Mouse (Mus musculus) frontal cortex, postnatal 10 days (tissue): ENCODE results near the gene Hprt.
A peak's percentile ranks its signal among the peaks of the same experiment; 100 is the strongest.

Experiments
- DNase-seq, 2 experiments: peaks; one replicate each; pipeline ENCODE4 v3.0.0; 2022; ENCODE audit warnings: low spot score in 2 of 2, mixed read lengths in 1 of 2

Gene Hprt

DNA sequence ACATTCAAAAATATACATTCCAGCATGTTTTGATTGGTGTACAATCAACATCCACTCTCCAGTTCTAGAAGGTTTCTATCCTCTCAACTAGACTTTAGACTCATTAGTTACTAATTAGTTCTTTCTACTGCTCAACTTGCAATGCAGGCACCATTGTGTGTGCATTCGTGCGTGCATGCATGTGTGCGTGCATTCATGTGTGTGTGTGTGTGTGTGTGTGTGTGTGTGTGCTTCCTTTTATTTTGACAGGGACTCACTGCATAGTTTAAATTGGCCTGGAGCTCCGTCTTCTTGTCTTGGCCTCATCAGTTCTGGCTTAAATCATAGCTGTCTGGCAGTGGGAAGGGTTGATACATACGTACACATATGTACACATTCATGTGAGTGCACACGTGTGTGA is 53.1 kb downstream of the Hprt start:
- DNase-seq = no peak

DNA sequence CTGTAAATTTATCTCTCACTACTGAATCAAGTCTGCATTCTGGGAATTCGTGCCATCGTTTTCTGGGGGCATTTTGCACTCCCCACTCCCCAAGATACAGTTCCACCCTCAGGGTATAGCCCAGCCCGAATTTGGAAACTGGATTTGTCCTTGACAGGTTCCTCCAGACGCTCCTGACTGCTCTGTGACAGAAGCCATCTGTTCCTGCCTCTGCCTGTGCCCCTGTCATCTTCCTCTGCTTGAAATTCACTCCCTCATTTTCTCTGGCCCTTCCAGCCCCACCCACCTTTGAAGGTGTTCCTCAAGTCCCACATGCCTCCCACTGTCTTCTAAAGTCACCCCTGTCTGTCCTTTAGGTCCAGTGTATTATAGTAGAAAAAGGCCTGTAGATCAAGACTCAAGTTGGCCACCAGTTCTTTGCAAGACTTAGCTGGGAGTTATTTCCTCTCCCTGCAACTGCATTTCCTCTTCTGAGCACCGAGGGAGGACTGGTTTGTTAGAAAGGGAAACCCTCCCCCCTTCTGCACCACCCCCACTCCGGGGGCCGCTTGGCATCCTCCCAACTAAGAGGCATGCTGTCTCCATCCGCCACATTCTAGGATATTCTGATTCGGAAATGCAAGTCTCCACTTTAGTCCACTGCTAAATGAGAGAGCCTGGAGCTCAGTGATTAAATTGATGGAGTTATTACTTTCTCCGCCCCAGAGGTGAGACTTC is 57.4 kb downstream of the Hprt start:
- no peak for DNase-seq

DNA sequence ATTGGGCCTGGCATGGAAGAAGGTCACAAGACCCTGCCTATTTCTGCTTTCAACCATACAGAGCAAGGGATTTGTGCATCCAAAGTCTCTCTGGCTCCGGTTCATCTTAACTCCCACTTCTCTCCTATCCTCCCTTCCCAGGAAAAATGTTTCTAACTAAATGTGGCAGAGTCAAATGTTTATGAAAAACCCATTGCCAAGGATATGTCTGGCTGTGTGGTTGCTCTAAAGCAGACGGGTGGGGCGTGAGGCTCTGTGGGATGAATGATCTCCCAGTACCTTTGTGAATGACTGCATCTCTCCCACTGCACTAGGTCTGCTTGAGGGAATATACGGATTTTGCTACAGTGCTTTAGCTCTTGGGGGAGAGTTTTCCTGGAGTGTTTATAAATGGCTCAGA is 58.1 kb downstream of the Hprt start:
- DNase-seq = no peak

DNA sequence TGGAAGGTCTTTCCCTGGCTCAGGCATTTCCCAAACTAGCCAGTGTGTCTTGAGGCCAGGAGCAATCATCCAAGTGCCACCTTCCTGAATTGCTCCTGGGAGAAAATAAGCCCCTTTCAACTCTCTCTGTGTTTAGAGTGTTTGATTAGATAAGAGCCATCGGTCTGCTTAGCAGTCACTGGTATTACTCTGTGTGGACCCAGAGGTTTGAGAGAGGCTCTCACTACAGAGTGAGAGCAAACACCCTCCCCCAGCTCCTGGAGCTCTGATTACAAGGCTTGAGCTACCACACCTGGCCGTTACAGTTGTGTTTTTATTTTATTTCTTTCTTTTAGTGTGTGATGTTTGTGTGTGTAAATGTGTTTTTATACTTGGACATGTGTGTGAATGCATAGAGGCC is 59.0 kb downstream of the Hprt start:
- no peak for DNase-seq

DNA sequence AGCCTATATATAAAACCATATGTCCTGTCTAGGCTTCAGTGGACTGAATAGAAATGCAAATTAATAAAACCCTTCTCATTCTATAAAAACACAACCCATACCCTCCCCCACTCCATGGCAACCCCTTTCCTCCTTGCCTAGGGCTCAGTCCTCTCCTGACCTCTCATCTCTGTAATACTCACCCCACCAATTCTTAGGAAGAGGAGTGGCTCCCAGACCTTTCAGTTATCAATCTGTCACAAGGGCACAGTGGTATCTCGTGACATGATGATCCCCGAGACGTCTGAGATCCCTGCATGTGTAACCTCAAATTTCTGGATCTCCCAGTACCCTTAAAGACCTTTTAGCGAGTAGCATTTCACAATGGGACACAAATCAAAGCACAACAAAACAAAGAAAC is 61.3 kb downstream of the Hprt start:
- no peak for DNase-seq

DNA sequence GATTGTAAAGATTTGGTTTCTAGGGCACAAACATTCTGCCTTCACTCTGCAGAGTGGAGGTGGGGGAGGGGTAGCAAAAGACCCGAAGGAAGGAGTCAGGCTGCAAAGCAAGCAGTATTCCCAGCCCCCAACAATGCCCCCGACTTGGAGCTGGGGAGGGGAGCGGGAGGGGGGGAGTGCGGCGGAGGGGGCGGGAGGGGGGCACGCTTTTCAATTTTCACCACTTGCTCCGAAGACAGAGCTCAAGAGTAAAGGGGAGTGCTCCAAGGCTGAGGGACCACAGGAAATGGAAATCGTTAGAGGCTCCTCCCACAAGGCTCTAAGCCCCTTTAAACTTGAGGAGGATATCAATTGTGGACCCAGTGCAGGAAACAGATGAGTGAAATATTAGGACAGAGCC is 62.4 kb downstream of the Hprt start:
- no peak for DNase-seq

DNA sequence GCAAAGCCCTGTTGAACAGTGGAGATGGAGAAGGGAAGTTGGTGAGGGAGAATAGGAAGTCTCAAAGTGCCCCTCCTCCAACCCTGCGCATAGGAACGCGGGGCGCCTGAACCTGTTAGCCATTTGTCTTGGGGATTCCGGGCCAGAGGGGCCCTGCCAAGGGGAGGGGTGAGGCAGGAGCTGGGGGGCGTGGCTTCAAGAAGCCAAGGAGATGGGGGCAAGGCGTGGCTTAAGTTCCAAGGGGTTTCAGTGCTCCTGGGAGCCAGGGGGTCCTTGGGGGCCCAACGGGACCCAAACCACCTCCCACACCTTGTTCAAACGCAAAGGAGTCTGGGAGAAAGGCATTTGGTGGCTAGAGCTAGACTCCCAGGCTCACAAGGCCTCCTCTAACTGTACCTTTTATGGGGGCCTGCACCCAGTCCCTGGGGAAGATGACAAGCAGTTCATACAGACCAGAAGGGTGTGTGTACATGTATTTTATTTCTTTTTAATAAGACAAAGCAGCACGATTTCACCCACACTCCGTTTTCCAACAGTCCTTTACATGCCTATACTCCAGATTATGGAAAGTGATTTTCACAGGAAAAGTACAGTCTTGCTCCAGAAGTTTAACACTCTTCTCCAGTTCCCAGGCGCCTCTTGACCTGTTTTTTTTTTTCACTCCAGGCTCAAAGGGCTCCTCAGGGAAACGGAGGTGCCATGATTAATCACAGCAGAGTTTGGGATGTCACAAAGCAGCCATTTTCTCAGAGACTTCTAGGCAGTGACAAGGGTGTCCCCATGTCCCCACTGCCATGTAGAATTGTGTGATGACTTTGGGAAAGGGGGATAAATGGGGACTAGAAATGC is 64.9 kb downstream of the Hprt start:
- DNase-seq = no peak

DNA sequence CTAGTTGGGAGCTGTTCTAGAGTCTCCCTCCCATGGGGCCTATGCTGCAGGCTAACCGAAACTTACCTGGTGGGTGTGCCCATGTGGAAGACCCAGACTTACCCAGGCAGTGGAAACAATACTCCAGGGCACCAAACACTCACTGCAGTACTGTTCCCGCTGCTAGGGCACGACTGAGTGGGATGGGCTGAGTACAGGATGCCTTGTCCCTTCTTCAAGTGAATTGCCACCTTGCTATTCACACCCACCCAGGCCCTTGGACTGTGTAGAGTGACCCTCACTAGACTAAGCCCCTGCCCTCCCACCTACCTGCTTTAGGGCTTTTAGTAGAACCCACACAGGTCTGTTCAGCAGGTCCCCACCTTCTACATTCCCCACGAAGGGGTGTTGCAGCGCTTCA is 65.9 kb downstream of the Hprt start:
- DNase-seq = no peak

DNA sequence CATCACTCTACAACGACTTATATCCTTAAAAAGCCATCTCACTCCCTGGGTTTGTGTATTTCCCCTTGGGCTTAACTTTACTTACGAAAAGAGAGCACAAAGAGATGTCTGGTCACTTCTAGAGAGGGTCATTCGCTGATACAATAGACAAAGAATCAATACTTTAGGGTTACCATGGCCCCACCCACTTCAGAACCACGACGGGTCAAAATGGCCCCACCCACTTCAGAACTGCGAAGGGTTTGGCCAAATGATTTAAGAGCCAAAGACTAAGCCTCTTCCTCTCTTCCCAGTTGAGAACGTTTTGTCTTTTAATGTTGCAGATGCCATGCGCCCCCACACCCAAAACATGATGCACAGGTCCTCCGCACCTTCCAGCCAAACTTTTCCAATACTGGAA is 67.8 kb downstream of the Hprt start:
- DNase-seq = no peak

DNA sequence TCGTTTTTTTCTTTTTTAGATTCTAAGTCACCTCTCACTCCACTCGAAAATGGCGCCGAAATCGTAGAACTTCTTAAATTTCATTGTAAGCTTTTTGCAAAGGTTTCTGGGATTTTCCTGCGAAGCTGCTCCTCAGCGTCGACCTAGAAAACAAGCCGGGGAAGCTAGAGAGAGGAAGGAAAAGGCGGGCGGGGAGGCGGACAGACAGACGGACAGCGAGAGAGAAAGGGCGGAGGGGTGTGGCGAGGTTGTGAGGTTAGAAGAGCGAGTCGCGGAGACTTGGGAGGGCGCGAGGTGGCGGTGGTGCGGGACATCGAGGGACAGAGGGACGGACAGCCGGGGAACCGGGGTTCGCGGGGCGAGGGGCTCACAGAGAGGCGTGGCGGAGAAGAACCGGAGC is 68.7 kb downstream of the Hprt start:
- DNase-seq = no peak

DNA sequence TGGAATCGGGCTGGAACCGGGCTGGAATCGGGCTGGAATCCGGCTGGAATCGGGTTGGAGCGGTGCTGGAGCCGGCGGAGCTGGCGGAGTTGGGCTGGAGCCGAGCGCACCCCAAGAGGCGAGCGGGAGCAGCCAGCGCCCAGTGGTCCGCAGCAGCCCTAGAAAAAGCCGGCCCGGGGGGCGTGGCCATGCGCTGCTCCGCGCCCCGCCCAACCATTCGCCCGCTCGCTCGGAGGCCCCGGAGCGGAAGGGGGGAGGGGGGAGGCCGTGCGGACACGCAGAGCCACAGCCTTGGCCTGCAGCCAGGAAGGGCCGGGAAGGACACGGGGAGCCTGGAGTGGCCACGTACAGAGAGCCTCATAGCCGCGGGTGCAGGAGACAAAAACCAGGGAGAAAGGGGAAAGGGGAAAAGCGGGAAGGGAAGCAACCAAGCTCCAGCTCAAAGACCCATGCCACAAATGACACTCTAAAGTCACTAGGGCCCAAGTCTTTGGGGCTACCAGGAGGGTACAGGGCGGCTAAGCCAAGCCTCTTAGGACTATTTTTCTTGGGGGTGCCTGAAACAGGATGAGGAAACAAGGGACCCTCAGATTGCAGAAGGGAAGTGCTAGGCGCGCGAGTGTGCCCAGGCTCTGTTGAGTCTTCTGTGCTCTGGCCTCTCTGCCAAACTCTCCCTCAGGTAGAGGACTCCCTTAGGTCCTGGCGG is 69.3 kb downstream of the Hprt start:
- DNase-seq = peak; percentile 50 to 73

DNA sequence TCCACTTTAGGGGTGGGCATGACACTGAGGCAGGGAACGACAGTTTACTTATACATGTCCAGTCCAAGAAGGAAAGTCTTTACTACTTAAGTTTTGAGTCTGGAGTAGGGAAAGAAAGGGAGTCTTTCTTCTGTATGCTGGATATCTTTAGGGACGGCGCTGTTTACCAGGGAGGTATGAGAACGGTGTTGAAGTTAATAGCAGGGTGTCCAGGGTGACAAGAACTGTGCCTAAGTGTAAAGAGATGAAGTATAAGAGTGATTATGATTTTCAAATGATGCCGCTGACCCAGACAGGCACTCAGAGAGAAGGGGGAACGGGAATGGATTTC is 69.8 kb downstream of the Hprt start:
- DNase-seq = no peak

DNA sequence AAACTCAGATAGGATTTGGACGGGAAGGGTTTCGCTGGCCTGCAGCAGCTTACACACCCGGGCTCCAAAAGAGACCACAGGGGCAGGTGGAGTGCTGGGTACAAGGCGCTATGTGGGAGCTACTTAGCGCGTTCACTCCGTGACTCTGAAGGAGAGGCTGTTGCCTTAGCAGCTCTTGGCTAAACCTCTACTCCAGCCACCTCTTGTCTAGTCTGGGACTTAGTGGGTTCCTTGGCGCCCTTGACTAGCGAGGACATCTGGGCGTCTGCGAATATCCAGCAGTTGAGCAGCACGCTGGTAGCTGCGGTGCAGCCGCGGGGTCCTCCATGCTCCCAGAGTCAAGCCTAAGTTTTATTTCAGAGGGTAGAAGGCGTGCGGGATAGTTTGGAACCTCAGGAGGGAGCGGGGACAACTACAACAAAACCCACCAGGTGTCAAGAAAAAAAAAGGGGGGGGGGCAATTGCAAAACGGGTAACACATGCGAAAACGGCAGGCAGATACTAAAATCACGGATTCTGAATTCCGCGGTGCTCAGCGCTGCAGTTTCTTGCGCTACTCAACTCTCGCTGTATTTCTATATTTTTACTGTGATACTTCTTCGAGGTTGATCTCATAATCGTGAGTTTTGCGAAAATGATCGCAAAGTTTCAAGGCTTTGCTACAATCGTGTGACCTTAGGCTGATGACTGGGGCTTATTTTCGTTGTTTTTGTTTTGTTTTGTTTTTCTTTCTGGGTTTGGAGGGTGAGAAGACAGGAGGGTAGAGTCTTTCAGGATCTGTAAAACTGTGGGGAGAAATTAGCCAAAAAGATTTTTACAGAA is 70.7 kb downstream of the Hprt start:
- no peak for DNase-seq

DNA sequence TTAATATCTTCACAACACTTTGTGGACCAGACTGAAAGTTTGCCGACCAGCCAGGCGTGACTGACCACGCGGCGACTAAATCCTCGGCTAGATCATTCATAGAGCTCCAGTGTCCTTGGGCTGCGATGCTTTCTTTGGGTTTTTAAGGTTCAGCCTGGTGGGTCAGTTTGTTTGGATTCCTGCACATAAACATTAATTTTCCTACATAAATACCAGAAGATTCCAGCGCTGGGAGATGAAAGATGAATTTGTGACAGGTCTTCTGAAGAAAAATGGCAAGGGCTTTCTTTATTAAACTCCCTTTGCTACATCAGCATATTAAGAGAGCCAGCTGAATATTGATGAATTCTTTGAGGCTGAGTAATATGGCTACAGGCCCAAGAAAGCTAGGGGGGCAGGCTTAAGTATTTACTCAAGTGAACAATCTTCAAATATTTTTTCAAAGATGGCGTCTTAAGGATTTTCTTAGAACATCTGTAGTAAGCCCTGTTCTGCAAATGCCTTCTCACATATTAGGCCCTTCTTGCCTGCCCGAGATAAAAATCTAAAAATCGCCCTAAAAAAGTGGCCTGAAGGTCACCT is 71.6 kb downstream of the Hprt start:
- DNase-seq = no peak

DNA sequence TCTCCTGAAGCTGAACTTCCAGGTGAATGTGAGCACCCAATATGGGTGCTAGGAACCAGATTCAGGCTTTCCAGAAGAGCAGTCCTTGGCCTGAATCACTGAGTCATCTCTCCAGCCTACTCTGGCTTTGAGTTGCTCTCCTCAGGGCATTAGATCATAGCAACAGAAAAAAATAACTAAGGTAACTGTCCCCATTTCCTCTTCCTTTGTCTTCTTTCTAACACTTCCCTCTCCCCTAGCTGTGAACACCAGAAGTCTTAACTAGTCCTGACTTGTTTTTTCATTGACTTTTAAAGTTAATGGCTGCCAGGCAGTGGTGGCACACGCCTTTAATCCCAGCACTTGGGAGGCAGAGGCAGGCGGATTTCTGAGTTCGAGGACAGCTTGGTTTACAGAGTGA is 76.5 kb downstream of the Hprt start:
- DNase-seq = no peak
